Mouse (Mus musculus) kidney, adult 8-10 months (tissue): ENCODE measurements around the gene Tub.

Source experiments
- DNase-seq, 2 experiments: peaks; one replicate each; pipeline ENCODE4 v3.0.0; 2022

Gene Tub

DNA sequence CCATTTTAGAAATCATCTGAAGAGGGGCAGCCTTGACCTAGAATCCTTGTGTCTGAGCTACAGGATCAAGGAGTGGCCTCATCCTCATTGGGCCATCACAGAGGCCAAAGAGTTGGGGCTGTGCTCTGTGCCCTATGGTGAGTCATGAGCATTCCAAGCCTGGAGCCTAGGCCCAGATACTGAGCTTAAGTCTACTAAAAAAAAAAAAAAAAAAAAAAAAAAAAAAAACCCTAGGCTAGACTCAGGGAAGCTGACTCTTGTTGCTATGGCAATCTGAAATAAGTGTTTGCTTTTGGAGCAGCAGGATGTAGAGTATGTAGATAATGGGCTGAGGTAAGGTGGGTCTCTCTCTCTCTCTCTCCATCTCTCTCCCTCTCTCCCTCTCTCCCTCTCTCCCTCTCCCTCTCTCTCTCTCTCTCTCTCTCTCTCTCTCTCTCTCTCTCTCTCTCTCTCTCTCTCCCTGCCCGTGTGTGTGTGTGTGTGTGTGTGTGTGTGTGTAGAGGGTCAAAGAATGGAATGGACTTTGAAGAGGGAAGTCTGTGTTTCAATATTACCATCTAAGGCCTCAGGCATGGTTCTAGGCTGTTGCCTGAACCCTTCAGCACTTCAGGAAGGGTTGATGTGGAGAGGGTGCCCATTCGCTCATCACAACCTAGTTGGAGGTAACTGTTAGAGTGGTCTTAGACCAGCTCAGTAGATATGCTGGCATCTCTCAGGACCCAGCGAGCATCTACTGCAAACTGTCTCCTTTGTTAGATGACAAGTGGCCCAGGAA lies 36.0 kb downstream of the Tub start:
- no peak for DNase-seq

GRCm38 (mm10) chr7:108991207-108991606 lies 41.1 kb downstream of the Tub start:
- no peak for DNase-seq

- DNase-seq, result peak; percentile 17 to 18
Measured at GRCm38 (mm10) chr7:108993230-108993629, 43.1 kb downstream of the Tub start.

DNA sequence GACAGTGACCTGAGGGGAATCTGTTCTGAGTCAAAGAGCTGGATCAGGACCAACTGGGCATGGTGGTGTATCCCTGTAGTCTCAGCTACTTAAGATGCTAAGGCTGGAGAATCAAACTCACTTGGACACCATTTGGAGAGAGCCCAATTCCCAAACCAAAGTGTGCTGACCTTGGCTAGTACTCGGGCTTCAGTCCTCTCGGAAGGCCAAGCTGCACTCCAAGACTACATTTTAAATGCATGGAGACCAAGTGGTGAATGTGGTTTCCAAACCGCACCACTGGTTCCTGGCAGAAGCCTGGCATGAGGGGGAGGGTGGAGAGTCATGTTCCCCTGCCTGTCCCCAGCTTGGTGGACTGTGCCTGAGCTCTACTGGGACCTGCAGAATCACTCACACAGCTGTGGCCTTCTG lies 43.7 kb downstream of the Tub start:
- DNase-seq, result no peak

DNA sequence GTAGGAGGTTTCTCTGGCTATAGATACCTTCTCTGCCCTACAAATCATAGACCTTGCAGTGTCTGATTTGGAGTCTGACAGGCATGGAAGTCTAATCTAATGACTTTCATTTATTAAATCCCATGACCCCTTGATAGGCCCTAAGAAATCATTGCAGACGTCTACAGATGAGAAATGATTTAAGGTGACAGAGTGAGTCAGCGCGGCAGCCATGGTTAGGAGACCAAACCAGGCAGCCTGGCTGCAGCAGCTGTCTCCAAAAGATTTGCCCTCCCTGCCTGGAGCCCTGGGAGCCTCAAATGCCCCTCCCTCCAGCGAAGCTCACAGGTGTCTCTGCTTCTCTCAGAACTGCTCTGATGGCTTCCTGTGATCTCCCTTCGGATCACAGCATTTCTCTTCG lies 46.0 kb downstream of the Tub start:
- no peak for DNase-seq

DNA sequence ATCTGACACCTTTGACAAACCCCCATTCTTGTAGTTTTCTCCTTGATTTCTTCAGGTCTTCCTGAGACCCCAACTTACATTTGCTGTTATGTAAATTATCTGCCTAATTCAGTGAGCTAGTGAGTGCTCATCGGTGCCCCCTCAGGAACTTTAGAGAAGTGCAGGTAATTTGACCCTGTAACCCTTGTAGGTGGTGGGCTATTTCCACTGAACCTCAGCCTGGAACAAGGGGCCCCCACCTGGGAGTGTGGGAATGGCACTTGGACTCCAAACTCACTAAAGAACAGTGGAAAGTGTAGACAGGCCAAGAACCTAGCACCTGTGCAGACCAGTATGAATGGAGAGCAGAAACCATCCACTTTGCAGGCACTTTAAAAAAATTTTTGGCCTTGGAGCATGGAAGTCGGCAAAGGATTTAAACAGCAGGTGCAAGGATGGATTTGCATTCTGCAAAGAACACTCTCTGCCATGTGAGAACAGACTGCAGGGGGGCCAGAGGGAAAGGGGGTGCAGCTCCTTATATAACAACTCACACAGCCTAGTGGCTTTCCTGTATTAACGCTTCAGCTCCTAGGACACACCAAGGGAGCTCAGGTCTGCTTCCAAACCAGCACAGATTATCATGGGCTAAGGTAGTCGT lies 50.3 kb downstream of the Tub start:
- DNase-seq, result peak in 1 of 2 experiments; percentile 20

DNA sequence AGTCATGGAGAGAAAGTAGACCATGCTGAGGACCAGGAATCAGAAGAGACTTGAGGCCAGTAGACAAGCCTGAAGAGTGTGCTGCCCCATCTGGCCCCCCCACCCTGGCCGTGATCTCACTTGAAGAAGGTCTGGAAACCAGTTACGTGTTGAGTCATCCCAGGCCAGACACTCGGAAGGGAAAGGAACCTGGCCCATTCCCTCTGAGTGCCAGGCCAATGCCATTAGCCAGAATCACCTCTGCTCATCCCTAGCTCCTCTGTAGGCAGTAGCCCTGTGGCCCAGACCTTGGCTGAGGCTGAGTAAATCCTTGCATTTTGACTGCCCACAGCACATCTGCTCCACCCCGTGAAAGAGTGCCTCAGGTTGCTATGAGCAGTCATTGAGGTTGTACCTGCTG lies 51.8 kb downstream of the Tub start:
- no peak for DNase-seq

- no peak for DNase-seq
Measured at GRCm38 (mm10) chr7:109003653-109004052, 53.5 kb downstream of the Tub start.

DNA sequence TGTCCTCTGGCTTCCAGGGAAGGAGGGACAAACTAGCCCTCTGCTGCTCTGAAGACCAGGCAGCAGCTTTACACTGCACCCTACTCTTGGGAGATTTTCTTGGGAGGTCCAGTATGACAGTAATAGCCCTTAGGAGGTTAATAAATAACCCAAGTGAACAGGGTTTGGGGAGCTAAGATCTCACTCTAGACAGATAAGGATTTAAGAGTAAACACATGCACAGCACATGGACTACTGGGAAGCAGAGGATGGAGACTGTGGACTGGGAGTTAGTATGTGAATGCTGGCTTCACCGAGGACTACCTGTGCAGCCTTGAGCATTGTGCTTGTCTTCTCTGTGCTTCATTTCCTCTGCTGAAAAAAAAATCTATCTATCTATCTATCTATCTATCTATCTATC lies 59.1 kb downstream of the Tub start:
- DNase-seq, result no peak

- DNase-seq, result no peak
Measured at GRCm38 (mm10) chr7:109010720-109011595, 60.8 kb downstream of the Tub start.

GRCm38 (mm10) chr7:109011596-109012180 lies 61.5 kb downstream of the Tub start:
- DNase-seq, result no peak

GRCm38 (mm10) chr7:109012575-109012974 lies 62.4 kb downstream of the Tub start:
- DNase-seq, result no peak

DNA sequence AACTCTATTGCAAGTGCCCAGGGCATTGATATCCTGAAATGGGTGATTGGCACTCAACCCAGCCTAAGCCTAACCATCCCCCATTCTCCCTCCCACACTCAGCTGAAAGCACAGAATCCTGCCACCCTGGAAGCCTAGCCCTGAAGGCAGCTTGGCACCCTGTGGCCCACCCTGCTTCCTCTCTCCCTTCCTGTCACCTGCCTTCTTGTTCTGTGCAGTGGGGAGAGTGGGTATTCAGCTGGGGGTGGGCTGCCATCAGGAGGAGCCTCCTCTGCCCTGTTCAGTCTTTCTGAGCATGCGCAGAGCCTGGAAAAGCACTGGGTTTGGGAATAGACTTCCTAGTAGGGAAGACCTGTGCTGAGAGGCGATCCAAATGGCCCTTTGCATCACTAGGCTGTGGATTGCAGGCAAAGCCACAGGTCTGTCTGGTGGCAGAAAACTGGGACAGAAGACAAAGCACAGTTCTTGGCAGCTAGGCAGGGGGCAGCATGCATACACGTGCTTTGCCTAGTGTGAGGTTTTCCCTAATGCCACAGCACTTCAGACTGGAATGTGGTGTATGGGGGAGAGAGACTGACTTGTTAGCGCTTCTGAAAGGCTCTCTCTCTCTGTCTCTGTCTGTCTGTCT lies 63.0 kb downstream of the Tub start:
- no peak for DNase-seq

DNA sequence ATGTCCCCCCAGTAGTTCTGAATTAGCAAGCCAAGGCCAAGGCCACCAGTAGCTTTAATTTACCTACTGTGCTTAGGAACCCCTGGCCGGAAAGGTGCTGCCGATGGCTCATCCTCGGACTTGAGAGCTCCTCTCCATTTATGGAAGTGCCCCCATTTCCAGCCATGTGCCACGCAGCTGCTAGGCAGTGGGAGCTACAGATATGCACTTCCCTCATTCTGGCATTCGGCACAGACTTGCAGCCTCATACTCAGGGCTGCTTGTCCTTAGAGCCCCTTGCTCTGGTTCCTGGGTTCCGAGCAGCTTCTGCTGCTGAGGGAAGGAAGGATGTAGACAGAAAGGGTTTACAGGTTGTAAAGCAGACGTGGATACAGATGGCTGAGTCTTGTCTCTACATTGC lies 64.7 kb downstream of the Tub start:
- DNase-seq, result no peak

GRCm38 (mm10) chr7:109016378-109016923 lies 66.3 kb downstream of the Tub start:
- DNase-seq, result no peak

DNA sequence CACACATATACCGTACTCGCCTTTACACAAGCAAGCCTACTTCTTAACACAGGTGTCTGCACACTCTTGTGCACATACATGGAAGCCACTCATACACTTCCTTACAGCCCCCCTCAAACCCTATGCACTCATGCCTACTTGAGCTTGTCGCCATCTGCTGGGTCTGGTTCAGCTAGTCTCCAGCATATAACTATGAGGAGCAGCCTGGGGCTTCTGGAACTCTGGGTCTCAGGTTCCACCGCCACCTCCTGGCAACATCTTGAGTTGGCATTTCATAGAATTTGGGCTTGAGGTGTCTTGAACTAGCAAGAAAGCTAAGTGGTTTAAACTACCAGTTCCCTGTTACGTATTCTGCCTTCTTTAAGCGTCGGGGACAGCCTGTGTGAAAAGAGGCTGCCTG lies 69.1 kb downstream of the Tub start:
- DNase-seq, result no peak

- peak; percentile 43 to 75 for DNase-seq
Measured at GRCm38 (mm10) chr7:109021428-109021827, 71.3 kb downstream of the Tub start.

- DNase-seq, result peak in 1 of 2 experiments; percentile 23
Measured at GRCm38 (mm10) chr7:109025743-109026142, 75.6 kb downstream of the Tub start.

GRCm38 (mm10) chr7:109026976-109027375 lies 76.8 kb downstream of the Tub start:
- DNase-seq, result no peak

- DNase-seq, result no peak
Measured at GRCm38 (mm10) chr7:109027721-109028120, 77.6 kb downstream of the Tub start.

- DNase-seq, result peak; percentile 25 to 64
Measured at GRCm38 (mm10) chr7:109028204-109028603, 78.1 kb downstream of the Tub start.

DNA sequence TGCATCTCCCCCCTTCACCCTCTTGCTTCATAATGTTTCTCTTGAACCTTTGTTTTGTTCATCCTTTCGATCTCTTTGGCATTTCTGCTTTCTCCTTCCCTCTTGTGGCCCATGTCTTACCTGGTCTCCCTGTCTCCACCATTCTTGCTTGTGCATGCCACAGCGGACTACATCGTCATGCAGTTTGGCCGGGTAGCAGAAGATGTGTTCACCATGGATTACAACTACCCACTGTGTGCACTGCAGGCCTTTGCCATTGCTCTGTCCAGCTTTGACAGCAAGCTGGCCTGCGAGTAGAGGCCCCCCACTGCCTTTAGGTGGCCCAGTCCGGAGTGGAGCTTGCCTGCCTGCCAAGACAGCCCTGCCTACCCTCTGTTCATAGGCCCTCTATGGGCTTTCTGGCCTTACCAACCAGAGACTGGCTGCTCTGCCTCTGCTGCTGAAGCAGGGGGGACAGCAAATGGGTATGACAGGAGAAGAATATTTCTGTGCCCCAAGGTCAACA lies 79.9 kb downstream of the Tub start:
- no peak for DNase-seq
